Mouse (Mus musculus) heart, postnatal 10 days (tissue): ENCODE measurements at regions not wholly inside any gene's neighbourhood (a gene's known extent, or its start where the extent isn't known, plus 50 kb on each side); places are given as distances from the start of the nearest gene placed in this dataset.

Experiments
- DNase-seq, 2 experiments: peaks; one replicate each; pipeline ENCODE4 v3.0.0; 2021
- intact Hi-C: fragments of 180-260 bp; cut with DNase I; formaldehyde crosslinking; loops from one replicate; pipeline ENCODE4 v1.15.1; 2025

- DNase-seq, result no peak
- intact Hi-C loops, result no loop called here
These were observed 96.5 kb downstream of the Foxb1 start for GRCm38 (mm10) chr9:69664201-69664600.

GRCm38 (mm10) chr9:69662394-69662793 lies 98.3 kb downstream of the Foxb1 start:
- intact Hi-C loops, result no loop called here
- DNase-seq, result no peak

- intact Hi-C loops, result no loop called here
- no peak for DNase-seq
These were observed 102.5 kb downstream of the Foxb1 start for GRCm38 (mm10) chr9:69658276-69658675.

- intact Hi-C loops, result no loop called here
- no peak for DNase-seq
These were observed 104.7 kb downstream of the Foxb1 start for GRCm38 (mm10) chr9:69656053-69656452.

- no peak for DNase-seq
- intact Hi-C loops, result no loop called here
These were observed 108.6 kb downstream of the Foxb1 start for GRCm38 (mm10) chr9:69652106-69652505.

GRCm38 (mm10) chr9:69651608-69652007 lies 109.1 kb downstream of the Foxb1 start:
- intact Hi-C loops, result no loop called here
- no peak for DNase-seq

GRCm38 (mm10) chr9:69642591-69642990 lies 118.1 kb downstream of the Foxb1 start:
- intact Hi-C loops, result no loop called here
- DNase-seq, result no peak

- peak; percentile 61 to 82 for DNase-seq
- intact Hi-C loops, result loop anchor here (2.0 to 5.0 kb wide), 2 partner anchors 117 to 319 kb away; no protein-coding TSS in a partner anchor
These were observed 137.4 kb downstream of the Foxb1 start for GRCm38 (mm10) chr9:69623312-69623711.

- intact Hi-C loops, result loop anchor here (5.0 kb wide), 1 partner anchor 321 kb away; no protein-coding TSS in a partner anchor
- DNase-seq, result no peak
These were observed 139.7 kb downstream of the Foxb1 start for GRCm38 (mm10) chr9:69621006-69621405.

- DNase-seq, result no peak
- intact Hi-C loops, result no loop called here
These were observed 143.4 kb downstream of the Foxb1 start for GRCm38 (mm10) chr9:69617328-69617727.

GRCm38 (mm10) chr9:69597472-69597871 lies 144.1 kb downstream of the Anxa2 start:
- intact Hi-C loops, result no loop called here

GRCm38 (mm10) chr9:69592329-69593062 lies 139.1 kb downstream of the Anxa2 start:
- intact Hi-C loops, result no loop called here
- no peak for DNase-seq

More at GRCm38 (mm10) chr9:69597472-69597871, 144.1 kb downstream of the Anxa2 start:
- DNase-seq, result no peak

GRCm38 (mm10) chr9:69588846-69589245 lies 135.4 kb downstream of the Anxa2 start:
- intact Hi-C loops, result no loop called here
- no peak for DNase-seq

- intact Hi-C loops, result no loop called here
- DNase-seq, result no peak
These were observed 133.7 kb downstream of the Anxa2 start for GRCm38 (mm10) chr9:69587096-69587495.

- no peak for DNase-seq
- intact Hi-C loops, result no loop called here
These were observed 127.8 kb downstream of the Anxa2 start for GRCm38 (mm10) chr9:69581236-69581635.

- intact Hi-C loops, result no loop called here
- DNase-seq, result no peak
These were observed 124.4 kb downstream of the Anxa2 start for GRCm38 (mm10) chr9:69577661-69578405.

GRCm38 (mm10) chr9:69575386-69575785 lies 122.0 kb downstream of the Anxa2 start:
- intact Hi-C loops, result no loop called here
- DNase-seq, result no peak

GRCm38 (mm10) chr9:69568631-69569230 lies 115.3 kb downstream of the Anxa2 start:
- DNase-seq, result no peak
- intact Hi-C loops, result no loop called here

GRCm38 (mm10) chr9:69568222-69568621 lies 114.8 kb downstream of the Anxa2 start:
- DNase-seq, result no peak
- intact Hi-C loops, result no loop called here

- peak; percentile 3 to 7 for DNase-seq
- intact Hi-C loops, result no loop called here
These were observed 113.6 kb downstream of the Anxa2 start for GRCm38 (mm10) chr9:69566996-69567395.

GRCm38 (mm10) chr9:69543241-69543640 lies 89.8 kb downstream of the Anxa2 start:
- intact Hi-C loops, result no loop called here
- DNase-seq, result peak; percentile 5 to 10
